Mouse (Mus musculus) brain, adult 2 months (tissue): ENCODE measurements around the gene Gm7030.
A peak's percentile ranks its signal among the peaks of the same experiment; 100 is the strongest.
"Not testable (repeated sequence)": the region's sequence is repeated elsewhere in the genome, so short reads cannot be mapped to it uniquely, and the experiment has no call there.

Experiments used
- DNase-seq: peaks from one replicate; pipeline ENCODE4 v3.0.0; 2011; ENCODE audit warnings: low read depth, low spot score

Gene Gm7030

DNA sequence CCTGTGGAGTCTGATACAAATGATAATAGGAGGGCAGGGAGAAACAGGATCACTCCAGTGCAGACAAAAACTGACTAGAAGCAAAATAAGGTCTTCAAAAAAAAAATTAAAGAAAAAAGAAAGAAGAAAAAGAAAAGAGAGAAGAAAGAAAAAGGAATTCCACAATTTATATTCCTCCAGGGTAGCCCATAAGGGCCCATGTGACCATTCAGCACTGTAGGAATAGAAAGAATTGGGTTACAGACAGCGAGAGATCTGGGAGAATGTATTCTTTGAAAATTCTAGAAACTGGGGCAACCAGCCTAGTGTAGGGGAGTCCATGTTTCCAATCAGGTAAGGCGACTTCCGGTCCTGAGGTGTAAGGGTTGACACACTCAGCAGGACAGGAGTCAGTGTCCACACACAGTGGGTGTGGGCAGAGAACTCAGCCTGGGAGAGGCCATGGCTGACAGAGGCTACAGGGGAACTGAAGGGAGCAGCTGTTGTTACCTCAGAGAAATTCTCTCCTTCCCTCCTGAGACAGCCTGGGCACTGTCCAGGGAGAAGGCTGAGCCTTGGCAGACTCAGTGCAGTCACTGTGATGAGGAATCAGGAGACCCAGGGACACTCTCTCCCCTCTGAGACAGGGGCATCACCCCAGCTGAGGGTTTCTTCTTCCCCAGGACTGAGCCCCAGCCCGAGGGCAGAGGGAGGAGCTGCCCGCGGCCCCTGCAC, 46.5 kb downstream of the Gm7030 start:
- DNase-seq = peak; percentile 8

DNA sequence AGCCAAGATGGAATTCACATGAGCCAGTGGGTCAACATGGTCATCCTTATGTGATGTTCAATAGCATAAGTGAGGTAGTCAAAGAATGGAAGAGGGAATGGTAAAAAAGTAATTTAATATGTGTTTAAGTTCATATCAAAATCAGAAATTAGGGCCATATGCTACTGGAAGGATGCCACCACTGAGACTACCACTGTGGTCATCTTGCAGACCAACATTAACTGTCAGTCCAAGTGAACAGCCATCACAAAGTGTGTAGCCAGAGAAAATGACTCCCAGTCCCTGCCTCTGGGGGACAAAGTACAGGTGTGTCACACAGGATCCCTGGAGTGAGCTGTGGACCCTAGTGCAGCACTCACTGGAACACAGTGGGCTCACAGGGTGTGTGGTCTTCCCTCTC, 47.3 kb downstream of the Gm7030 start:
- not testable (repeated sequence) for DNase-seq

DNA sequence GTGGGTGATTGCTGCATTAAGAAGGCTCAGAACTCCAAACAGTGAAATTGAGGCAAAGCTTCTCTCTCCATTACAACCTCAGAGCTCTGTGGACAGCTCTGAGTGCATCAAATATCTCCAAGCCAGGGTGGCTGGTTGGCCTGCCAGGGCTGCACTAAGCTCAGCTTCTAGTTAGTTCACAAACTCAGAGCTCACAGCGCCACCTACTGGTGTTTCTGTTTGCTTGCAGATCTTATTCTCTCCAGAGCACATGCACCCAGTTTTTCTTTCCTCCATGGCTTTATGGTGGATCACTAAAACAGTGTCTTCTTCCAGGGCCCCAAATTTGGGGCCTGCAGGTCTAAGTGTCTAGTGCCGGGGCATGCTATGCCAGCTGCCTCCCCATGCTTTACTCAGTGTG, 68.4 kb downstream of the Gm7030 start:
- peak; percentile 93 for DNase-seq
